Mouse (Mus musculus): Measurements from ENCODE around the gene Arpc1b.
"Not testable (repeated sequence)": the region's sequence is repeated elsewhere in the genome, so short reads cannot be mapped to it uniquely, and the experiment has no call there.

Gene Arpc1b

DNA sequence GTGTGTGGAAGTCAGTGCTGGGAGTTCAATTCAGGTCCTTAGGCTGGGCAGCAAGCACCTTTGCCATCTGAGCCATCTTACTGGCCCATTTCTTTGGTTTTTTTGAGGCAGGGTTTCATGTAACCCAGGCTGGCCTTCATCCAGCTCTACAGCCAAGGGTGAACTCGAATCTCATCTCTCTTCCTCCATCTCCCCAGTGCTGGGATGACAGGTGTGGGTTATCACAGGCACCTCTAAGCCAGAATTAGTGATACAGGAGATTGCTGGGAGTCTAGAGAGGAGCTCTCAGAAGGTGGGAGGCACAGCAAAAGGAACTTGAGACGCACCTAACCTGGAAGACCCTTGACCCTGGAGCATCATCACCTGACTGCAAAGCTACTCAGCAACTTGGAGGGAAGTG lies 599 bp upstream of the Arpc1b start:
- DNase-seq (ENCODE audit: low read depth, low spot score): peak; percentile 51

DNA sequence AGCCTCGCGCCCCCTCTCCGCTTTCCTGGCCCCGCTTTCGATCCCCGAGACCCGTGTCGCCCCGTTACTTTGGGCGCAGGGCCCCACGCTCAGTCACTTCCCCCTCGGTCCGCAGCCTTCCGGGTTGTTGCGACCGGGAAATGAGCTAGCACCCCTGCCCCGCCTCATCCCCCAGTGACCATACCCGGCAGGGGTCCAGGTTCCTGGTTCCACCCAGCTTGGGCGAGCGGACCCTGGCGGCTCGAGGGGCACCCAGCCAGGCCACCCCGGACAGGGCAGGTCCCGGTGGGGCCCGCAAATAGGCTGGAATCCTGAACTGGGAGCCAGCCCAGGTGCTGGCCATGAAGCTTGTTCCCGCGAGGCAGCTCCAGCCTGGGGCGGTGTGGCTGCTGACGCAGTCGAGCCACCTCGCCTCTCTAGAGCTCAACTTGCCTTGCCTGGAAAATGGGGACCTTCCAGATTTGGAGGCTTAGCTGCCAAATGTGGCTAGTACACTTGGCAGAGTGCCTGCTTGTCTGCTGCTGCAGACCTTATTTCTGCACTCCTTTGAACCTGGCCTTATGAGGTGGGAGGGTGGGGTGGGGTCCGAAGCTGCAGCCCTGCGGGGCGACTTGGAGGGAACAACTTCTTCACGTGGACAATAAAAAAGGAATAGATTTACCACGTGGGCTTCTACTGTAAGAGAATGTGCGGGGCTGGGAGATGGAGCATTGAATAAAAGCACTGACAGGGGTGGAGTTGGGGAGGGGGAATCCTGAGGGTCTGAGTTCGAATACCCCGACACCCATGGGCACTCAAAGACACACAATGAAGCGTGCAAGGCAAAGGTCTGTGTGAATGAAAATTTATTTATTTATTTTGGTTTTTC lies 825 bp downstream of the Arpc1b start:
- DNase-seq (ENCODE audit: low read depth, low spot score): peak; percentile 78

DNA sequence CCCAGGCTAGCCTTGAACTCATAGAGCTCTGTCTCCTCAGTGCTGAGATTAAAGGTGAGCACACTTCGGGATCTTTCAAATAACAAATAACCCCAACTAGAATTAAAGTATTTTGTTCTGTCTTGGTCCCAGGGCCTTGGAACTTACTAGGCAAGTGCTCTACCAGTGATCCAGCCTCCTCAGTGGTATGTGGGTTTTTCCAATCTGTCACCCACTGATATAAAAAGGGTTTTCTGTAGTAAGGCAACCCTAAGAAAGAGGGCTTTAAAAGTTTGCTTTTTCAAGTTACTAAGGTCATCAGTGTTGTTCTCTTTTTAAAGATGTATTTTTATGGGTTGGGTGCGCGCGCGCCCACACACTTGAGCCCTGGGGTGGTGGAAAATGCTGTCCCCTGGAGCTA lies 1.7 kb downstream of the Arpc1b start:
- DNase-seq (ENCODE audit: low read depth, low spot score): peak; percentile 38

DNA sequence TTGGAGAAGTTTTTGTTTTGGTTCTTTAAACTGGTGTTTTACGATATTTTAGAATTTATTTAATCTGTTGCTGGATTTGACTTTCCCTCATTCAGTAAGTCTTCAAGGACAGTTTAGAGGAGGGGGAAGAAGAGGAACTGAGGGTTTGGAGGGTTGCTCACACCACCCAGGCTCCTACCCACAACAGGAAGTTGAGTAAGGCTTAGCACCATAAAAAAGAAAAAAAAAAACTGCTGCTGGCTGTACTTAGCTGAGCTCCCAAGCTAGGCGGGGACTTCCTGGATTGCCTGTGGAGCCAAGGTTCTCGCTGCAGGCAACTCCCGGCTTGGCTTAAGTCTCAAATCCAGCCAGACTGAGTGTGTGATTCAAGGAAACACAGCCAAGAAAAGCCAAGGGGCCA lies 2.3 kb downstream of the Arpc1b start:
- DNase-seq (ENCODE audit: low read depth, low spot score): peak; percentile 95

DNA sequence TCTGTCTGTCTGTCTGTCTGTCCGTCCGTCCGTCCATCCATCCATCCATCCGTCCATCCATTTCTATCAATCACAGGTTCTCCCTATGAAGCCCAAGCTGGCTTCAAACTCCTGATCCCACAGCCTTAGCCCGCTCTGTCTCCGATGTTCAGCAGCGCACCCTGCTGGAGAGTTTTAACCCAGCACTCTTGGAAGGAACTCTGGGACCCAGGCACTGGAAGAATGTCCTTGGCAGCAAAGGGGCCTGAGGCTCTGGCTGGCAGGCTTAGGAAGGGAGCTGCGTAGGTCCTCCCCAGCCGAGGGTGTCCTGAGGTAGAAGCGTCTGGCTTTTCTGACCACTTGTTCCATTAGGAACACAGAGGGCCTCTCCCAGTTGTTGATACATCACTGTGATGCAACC lies 2.9 kb downstream of the Arpc1b start:
- peak; percentile 87 for DNase-seq (ENCODE audit: low read depth, low spot score)

DNA sequence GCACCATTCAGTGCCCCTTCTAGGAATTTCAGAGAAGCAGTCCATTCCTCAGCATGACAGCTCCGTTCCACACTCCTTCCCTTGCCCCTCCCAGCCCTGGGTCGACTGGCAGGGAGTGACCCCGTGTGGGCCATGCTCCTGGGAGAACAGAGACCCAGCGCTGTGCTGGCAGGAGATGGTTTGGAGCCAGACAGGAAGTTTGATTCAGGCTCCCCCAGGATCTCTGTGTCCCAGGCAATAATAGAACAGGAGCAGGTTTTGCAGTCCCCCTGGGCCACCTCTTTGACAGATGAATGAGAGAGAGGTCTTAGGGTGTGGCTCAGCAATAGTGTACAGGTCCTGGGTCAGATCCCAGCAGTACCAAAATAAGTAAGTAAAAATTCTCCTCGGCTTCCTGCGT lies 4.0 kb downstream of the Arpc1b start:
- no peak for DNase-seq (ENCODE audit: low read depth, low spot score)

DNA sequence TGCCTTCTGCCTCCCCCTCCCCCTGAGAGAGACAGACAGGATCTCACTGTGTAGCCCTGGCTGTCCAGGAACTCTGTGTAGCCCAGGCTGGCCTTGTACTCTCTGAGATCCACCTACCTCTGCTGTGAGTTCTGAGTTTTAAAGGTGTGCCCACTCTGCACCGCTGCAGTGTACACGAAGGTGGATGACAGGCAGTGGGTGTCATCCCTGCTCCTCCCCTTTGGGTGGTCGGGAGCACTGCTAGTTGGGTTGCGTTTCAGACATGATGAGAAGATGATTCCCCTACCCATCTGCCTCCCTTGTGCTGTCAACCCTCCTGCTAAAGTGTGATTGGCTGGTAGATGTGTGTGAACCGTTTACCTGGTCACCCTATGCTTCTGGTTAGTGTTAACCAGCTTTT lies 4.4 kb downstream of the Arpc1b start:
- DNase-seq (ENCODE audit: low read depth, low spot score): no peak

DNA sequence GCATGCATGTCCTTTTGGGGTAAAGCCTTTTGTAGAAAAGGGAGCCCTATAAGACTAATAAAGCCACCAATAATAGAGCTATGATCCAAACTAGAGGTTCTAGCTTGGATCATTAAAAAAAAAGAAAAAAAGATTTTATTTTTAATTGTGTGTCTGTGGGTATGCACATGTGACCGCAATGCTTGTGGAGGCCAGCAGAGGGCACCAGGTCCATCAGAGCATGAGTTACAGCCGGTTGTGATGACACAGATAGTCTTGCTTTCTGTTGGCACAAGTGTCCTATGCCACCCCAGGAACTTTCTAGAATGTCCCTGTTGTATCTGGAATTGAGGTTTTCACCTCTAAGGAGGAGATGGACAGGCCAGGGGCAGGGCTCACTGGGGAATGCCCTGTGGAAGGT lies 5.4 kb downstream of the Arpc1b start:
- peak; percentile 62 for DNase-seq (ENCODE audit: low read depth, low spot score)

DNA sequence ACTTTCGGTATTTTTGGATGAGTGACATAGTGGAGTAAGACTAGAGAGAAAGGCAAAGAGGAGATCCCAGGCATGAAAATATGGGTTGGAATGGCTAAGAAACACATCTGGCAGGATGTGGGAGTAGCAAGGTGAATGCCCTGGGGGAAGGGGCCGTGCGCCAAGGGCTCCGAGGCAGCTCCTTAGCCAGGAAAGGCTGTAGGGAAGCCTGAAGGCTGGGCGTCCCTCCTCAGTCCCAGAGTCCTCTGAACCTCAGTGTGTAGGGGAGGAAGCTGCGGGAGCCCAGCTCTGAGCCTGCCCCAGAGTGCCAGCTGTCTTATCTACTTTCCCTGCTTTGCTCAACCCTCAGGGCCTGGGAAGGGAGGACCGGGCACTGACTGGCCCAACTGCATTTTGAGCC lies 6.9 kb downstream of the Arpc1b start:
- peak; percentile 67 for DNase-seq (ENCODE audit: low read depth, low spot score)

DNA sequence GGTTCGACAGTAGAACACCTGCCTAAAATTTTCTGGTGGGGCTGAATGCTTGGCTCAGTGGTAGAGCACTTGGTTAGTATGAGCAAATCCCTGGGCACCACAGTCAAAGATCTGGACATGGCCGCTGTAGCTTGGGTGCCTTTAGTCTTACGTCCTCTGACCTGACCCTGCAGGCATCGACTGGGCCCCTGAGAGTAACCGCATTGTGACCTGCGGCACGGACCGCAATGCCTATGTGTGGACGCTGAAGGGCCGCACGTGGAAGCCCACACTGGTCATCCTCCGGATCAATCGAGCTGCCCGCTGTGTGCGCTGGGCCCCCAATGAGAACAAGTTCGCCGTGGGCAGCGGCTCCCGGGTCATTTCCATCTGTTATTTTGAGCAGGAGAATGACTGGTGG lies 9.4 kb downstream of the Arpc1b start:
- DNase-seq (ENCODE audit: low read depth, low spot score): no peak

DNA sequence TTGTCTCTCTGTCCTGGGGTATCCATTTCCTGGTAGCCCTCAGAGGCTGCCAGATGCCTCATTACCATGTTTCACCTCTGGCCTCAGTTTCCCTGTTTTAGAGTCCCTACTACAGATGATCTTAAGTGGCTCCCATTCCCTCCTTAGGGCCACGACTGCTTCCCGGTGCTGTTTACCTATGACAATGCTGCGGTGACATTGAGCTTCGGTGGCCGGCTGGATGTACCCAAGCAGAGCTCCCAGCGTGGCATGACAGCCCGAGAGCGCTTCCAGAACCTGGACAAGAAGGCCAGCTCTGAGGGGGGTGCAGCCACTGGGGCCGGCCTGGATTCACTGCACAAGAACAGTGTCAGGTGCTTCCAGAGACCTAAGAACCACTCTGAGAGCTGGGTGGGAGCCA lies 12.6 kb downstream of the Arpc1b start:
- DNase-seq (ENCODE audit: low read depth, low spot score): no peak

DNA sequence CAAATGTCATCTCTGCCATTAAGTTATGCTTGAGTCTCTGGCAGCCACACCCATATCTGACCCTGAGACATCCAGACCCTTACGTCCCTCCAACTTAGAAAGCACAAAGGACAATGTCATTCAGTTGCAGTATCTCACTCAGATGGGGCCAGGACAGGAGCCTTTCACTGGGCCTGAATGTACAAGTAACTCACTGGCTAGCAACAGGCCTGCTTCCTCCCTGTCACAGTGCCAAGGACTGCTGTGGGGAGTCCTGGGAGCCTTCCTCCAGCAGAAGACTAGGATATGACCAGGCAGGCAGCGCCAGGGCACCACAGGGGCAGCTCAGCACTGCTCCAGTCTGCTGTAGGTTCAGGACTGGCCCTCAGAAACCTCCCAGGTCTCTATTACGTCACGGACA lies 15.1 kb downstream of the Arpc1b start:
- DNase-seq (ENCODE audit: low read depth, low spot score): peak; percentile 70

DNA sequence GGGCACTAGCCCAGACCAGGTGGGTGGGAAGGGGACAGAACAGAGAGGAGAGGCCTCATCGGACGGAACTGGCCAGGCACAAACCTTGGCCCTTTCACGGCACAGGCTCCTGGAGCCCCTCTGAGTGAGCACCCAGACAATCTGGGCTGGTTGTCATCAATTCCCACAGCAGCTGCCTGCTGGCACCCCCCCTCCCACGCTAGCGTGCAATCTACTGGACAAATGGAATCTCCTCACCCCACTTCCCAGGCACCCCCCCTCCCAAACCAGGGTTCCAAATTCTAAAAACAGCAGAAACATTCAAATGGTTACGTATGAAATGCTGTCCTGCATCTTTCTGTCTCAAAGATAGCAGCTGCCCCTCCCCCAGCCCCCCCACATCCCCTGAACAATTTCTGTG lies 15.8 kb downstream of the Arpc1b start:
- DNase-seq (ENCODE audit: low read depth, low spot score): not testable (repeated sequence)

DNA sequence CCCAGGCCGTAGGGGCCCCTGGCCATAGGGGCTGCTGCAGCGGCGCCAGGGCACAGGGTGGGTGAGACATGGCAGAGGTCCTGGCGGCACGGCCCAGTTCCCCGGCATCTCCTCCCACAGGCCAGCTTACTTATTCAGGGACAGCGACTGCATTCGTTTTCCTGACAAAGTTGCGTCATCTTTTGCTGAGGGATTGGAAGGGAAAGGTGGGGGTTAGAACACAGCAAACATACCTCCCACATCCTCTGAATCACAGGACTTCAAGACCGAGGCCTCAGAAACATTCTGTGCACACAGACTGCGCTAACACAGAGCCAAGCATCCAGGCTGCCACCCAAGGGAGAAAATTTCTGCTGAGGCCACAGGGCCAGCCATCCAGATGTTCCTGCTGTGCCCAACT lies 16.2 kb downstream of the Arpc1b start:
- peak; percentile 92 for DNase-seq (ENCODE audit: low read depth, low spot score)

DNA sequence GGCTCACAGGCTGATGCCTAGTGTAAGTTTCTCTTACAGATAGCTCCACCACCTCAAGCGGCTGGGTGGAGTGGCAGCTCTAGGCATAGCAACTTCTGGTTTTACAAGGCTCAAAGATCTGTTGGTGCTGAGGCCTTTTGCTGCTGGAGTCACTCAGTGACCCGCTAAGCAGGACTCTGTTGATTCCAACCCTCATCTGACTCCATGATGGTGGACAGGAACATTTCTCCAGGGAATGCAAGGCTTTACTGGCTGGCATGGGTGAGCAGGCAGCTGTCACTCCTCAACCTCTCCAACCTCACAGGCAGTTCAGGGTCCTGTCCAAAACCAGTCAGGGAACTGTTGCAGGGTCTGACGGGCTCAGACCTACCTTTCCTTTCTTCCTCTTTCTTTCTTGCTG lies 17.0 kb downstream of the Arpc1b start:
- no peak for DNase-seq (ENCODE audit: low read depth, low spot score)

DNA sequence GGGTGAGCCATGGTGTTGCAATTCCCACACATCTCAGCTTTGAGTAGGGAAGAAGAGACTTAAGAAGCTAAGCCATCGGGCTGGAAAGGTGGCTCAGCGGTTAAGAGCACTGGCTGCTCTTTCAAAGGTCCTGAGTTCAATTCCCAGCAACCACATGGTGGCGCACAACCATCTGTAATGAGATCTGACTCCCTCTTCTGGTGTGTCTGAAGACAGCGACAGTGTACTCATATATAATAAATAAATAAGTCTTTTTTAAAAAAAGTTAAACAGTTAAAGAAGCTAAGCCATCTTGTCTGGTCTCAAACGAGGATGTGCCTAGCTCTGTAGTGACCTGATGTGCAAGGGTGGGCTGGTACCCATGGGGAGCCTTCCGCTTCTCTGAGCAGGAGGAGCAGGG lies 19.3 kb downstream of the Arpc1b start:
- DNase-seq (ENCODE audit: low read depth, low spot score): not testable (repeated sequence)

DNA sequence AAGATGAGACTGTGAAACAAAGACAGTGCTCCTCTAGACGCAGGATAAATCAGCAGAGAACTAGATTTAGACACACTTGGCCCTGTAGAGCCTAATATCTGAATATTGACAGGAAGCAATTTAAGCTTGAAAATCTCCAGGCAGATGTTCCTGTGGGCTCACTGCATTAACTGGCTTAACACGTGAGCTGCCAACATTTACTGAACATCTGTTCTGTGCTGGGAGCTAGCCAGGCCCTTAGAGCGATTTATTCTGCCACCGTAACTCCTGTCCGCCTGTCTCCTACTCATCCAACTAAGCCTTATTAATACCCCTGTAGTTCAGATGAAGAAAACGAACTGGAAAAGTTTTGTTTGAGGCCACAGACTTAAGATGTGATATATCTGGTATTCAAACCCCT lies 24.8 kb downstream of the Arpc1b start:
- peak; percentile 75 for DNase-seq (ENCODE audit: low read depth, low spot score)

DNA sequence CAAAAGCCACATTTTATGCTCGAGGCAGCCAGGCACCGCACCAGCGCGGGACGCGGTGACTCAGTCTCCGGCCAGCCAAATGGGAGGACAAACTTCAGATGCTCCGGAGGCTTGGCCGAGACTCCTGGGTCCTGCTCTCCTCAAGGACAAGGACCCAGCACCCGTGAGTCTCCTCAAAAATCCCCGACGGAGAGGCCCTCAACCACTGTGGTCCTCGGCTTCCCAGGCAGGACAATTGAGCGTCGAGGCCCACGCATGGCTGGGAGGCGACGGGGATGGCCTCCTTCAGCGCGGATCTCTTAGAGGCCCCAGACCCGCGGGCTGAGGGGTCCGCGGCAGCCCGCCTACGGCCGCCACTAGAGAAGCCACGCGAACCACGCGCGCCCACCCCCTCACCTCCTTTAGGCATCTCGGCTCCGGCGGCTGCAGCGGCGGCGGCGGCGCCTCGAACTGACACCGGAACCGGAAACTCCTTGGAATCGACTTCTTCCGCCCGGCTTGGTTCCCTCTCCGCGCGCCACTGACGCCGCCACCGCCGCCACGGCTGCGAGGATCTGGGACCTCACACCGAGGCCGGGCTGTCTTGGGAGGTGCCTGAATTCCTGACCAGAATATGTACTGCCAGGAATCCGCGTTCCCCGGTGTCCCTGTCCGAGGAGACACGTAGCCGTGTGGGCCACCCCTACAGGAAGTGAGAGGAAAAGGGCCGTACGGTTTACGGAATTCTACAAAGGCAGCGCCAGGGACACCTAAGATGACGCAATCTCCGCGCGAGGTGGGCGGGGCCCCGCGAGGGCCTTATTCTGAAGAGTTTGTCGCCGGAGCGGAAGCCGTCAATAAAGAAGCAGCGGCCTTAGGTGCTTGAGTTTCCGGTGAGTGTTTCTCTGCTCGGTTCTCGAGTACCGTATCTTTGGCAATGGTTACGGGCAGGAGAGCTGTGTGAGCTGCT lies 25.8 kb downstream of the Arpc1b start, which contains the start of the genes Pdap1 and Bud31:
Pdap1 (minus strand) TSS at position 668 of the 949 bp plus-strand sequence.
Bud31 (plus strand) TSS at position 792 of the 949 bp plus-strand sequence.
- DNase-seq (ENCODE audit: low read depth, low spot score): peak; percentile 92

DNA sequence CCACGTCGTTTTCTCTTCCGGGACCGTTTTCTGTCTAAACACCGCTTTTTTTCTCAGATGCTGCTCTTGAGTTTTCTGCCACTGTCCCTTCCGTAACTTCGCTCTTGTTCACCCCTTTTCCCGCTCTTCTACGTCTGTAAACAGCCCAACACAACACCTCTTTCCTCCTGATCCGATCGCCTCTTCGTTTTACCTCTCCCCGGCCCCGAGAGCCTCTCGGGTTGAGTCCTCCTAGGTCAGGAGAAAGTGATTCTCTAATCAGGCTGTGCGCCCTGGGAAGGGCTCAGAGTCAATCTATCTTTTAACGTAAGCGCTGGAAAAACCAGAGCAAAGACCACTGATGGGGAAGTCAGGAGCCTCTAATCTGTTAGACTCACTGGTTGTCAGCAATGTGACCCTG lies 26.6 kb downstream of the Arpc1b start:
- peak; percentile 36 for DNase-seq (ENCODE audit: low read depth, low spot score)

DNA sequence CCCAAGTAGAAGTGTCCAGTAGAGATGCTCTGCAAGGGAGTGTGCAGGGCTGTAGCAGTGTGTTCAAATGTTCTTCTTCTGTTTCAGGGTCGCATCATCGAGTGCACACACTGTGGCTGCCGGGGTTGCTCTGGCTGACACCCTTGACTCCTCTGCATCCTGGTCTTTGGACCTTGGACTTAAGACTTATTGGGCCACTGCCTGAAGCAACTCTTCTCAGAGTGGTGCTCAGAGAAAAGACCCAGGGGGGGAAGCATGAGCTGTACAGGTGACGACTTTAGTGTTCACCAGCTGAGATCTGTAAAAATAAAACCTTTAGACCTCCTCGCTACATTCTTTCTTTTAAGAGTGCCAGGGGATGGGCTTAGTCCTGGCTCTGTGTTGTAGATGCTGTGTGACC lies 33.7 kb downstream of the Arpc1b start:
- DNase-seq (ENCODE audit: low read depth, low spot score): no peak

DNA sequence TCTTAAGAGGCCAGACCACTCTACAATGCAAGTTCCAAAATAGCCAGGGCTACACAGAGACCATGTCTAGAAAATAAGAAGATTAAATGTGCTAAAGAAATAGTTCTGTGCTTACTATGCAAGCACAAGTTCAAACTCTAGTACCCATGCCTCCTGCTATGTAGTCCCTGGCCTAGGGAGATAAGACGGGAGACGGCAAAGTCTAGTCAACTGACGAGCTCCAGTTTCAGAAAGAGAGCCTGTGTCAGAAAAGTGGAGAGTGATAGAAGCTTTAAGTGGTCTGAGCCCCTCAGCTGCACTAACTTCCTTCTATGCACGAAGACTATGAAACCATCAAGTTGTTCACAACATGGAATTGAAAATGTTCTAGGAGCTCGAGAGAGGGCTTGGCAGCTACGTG lies 35.3 kb downstream of the Arpc1b start:
- DNase-seq (ENCODE audit: low read depth, low spot score): no peak

DNA sequence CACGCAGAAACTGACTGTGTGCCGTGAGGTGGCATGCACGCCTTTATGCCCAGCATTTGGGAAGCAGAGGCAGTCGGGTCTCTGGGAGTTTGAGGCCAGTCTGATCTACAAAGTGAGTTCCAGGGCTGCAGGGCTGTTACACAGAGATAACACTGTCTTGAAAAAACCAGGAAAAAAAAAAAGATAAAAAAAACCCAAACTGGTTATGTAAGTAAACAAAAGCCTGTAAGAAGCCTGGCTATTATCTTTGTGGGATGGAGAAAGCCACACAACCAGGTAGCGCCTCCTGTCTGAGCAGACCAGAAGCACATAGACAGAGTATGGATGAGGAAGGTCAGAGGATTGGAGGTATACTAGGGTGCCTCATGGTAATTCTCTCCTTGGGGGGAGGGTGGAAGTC lies 38.7 kb downstream of the Arpc1b start:
- DNase-seq (ENCODE audit: low read depth, low spot score): no peak
